In the genomic region with DNA sequence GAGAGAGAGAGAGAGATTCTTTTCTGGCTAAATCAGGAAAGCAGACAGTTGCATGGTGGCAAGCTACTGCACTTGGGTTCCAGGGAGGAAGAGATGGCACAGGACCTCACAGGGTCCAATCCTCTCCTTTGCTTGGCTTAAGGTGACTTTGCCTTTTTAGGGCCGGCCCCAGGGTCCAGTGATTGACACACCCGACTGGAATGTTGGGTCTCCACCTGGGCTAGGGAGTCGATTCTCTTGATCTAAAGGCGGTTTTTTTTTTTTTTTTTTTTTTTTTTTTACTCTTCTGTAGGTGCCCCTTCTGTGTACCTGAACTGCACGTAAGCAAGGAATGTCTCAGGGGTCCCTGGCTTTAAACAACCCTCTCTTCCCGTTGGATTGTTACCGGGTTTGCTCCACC, we compare ENCODE assay signal across 28 mouse cellular contexts.
DNase-seq lines count a peak whose midpoint lies in the region; ATAC-seq and TF ChIP-seq lines count a peak whose summit lies in the region.
"Had no signal": no experiment of that assay in that cellular context is flagged by ENCODE, and none has a peak within 500 bp of the region (broad histone marks: within the 10 kb centered on the region; RNA-seq: fewer than 3 reads in every experiment).

No protein-coding gene starts in this region.

- no peaks in the 10 kb centered on the region for H3K27me3 ChIP-seq in kidney, embryonic 16.5 days (ENCODE audit: insufficient read depth, low read length)
- H3K27me3 ChIP-seq in stomach, embryonic 15.5 days (replicated peaks): no peaks in the 10 kb centered on the region
- no peaks in the 10 kb centered on the region for H3K27me3 ChIP-seq in stomach, postnatal 0 days (ENCODE audit: control insufficient read depth, insufficient read depth, low read length)
- H3K27me3 ChIP-seq: embryonic facial prominence, embryonic 13.5 days; forebrain, embryonic 12.5 days; forebrain, embryonic 15.5 days; hindbrain, embryonic 13.5 days had no signal

- no peak overlapping the region for H3K9ac ChIP-seq in kidney, embryonic 16.5 days (replicated peaks; ENCODE audit: low read length)
- no peak overlapping the region for H3K9ac ChIP-seq in stomach, embryonic 15.5 days
- no peak overlapping the region for H3K9ac ChIP-seq in stomach, postnatal 0 days (ENCODE audit: low read length)
- H3K9ac ChIP-seq in ES-E14 (ENCODE audit: insufficient read depth, low read depth, low read length, poor library complexity, severe bottlenecking): no peak overlapping the region; the same call in 1 of the 2 replicates
- H3K9ac ChIP-seq: embryonic facial prominence, embryonic 13.5 days; forebrain, embryonic 12.5 days; forebrain, embryonic 15.5 days; heart, embryonic 12.5 days; heart, embryonic 15.5 days; hindbrain, embryonic 13.5 days had no signal

- no peak overlapping the region for H3K4me2 ChIP-seq in kidney, embryonic 16.5 days (replicated peaks; ENCODE audit: low read depth, low read length)
- no peak overlapping the region for H3K4me2 ChIP-seq in stomach, embryonic 15.5 days
- no peak overlapping the region for H3K4me2 ChIP-seq in stomach, postnatal 0 days (replicated peaks; ENCODE audit: low read depth)
- H3K4me2 ChIP-seq: embryonic facial prominence, embryonic 13.5 days; forebrain, embryonic 12.5 days; forebrain, embryonic 15.5 days; heart, embryonic 12.5 days; heart, embryonic 15.5 days; hindbrain, embryonic 13.5 days had no signal

- TF ChIP-seq CTCF in stomach, postnatal 0 days (IDR thresholded peaks at IDR 0.05; ENCODE audit: low read depth): no peak

- peak overlapping the region; percentile 66 for H3K27ac ChIP-seq in kidney, embryonic 16.5 days (ENCODE audit: low read length)
- no peak overlapping the region for H3K27ac ChIP-seq in stomach, embryonic 15.5 days
- no peak overlapping the region for H3K27ac ChIP-seq in stomach, postnatal 0 days (replicated peaks)
- no peak overlapping the region for H3K27ac ChIP-seq in ES-E14 (ENCODE audit: insufficient read depth, low read depth, low read length, poor library complexity, severe bottlenecking)
- H3K27ac ChIP-seq: embryonic facial prominence, embryonic 10.5 days; embryonic facial prominence, embryonic 13.5 days; forebrain, embryonic 12.5 days; forebrain, embryonic 15.5 days; heart, embryonic 15.5 days; hindbrain, embryonic 10.5 days; hindbrain, embryonic 13.5 days had no signal

- no peak for DNase-seq in kidney, adult 18-20 months
- no peak for DNase-seq in stomach, postnatal 0 days (ENCODE audit: low spot score)
- DNase-seq in ES-E14 (ENCODE audit: low read depth, low spot score) (no peak), liver (no peak)
- no peak for DNase-seq in right cerebral cortex, postnatal 4 days
- DNase-seq: adrenal gland, postnatal 14 days; cerebellum, adult 11 months; cerebellum, adult 8-10 months; cerebellum, postnatal 10 days; cerebellum, postnatal 36 days; embryo, embryonic 11 days; gastrocnemius, postnatal 25 days; heart, adult 18-20 months; heart, postnatal 10 days; heart, postnatal 36 days had no signal

- H3K9me3 ChIP-seq in kidney, embryonic 16.5 days (ENCODE audit: low read length): no peaks in the 10 kb centered on the region
- H3K9me3 ChIP-seq in stomach, embryonic 15.5 days: no peaks in the 10 kb centered on the region
- no peaks in the 10 kb centered on the region for H3K9me3 ChIP-seq in stomach, postnatal 0 days (ENCODE audit: control insufficient read depth, low read length)
- H3K9me3 ChIP-seq in ES-E14 (ENCODE audit: control insufficient read depth, insufficient read depth, low read depth, low read length): no peaks in the 10 kb centered on the region
- H3K9me3 ChIP-seq: embryonic facial prominence, embryonic 10.5 days; embryonic facial prominence, embryonic 13.5 days; forebrain, embryonic 12.5 days; forebrain, embryonic 15.5 days; heart, embryonic 12.5 days; heart, embryonic 15.5 days; hindbrain, embryonic 10.5 days; hindbrain, embryonic 13.5 days had no signal

- TF ChIP-seq EP300 in stomach, postnatal 0 days (optimal IDR thresholded peaks at IDR 0.05): no peak

- WGBS in kidney, embryonic 16.5 days: 33% methylated on average over 7 of the region's 7 CpGs
- WGBS in stomach, embryonic 15.5 days: 41% methylated on average over 7 of the region's 7 CpGs
- 26% methylated on average over 7 of the region's 7 CpGs for whole genome bisulfite sequencing in stomach, postnatal 0 days

- no peak for ATAC-seq in kidney, embryonic 16.5 days (ENCODE audit: low FRiP score, low TSS enrichment)
- peak; percentile 31; the same call in 1 of the 2 replicates for ATAC-seq in stomach, embryonic 15.5 days (ENCODE audit: insufficient read depth, low FRiP score, low read depth)
- ATAC-seq in stomach, postnatal 0 days (ENCODE audit: low FRiP score, low TSS enrichment): no peak
- ATAC-seq: CD4-positive, CD25-positive, alpha-beta regulatory T cell, adult 4 months; forebrain, embryonic 15.5 days; hindbrain, embryonic 16.5 days had no signal

- H3K36me3 ChIP-seq in kidney, embryonic 16.5 days (ENCODE audit: insufficient read depth, low read length): no peaks in the 10 kb centered on the region
- H3K36me3 ChIP-seq in stomach, embryonic 15.5 days: no peaks in the 10 kb centered on the region
- no peaks in the 10 kb centered on the region for H3K36me3 ChIP-seq in stomach, postnatal 0 days (ENCODE audit: control insufficient read depth, insufficient read depth, low read length)
- H3K36me3 ChIP-seq in ES-E14 (ENCODE audit: control insufficient read depth, insufficient read depth, low read length, poor library complexity, severe bottlenecking): no peaks in the 10 kb centered on the region
- H3K36me3 ChIP-seq: embryonic facial prominence, embryonic 10.5 days; embryonic facial prominence, embryonic 13.5 days; forebrain, embryonic 12.5 days; forebrain, embryonic 15.5 days; heart, embryonic 12.5 days; heart, embryonic 15.5 days; hindbrain, embryonic 10.5 days; hindbrain, embryonic 13.5 days had no signal

- peaks cover 14% of the 10 kb centered on the region for H3K4me1 ChIP-seq in kidney, embryonic 16.5 days (ENCODE audit: insufficient read depth, low read length)
- H3K4me1 ChIP-seq in stomach, embryonic 15.5 days: 0 out of 2 replicates have a peak, but pooled peaks cover 10% of the 10 kb centered on the region
- peaks cover 2% of the 10 kb centered on the region; the same call in 1 of the 2 replicates for H3K4me1 ChIP-seq in stomach, postnatal 0 days (replicated peaks; ENCODE audit: control insufficient read depth, insufficient read depth)
- peaks cover 0 to 3% of the 10 kb centered on the region in 2 experiments; a peak in 2 of 4 replicates for H3K4me1 ChIP-seq in ES-E14 (ENCODE audit: control insufficient read depth in 2 of 2, insufficient read depth in 2 of 2, low read length in 2 of 2, poor library complexity in 1 of 2)
- H3K4me1 ChIP-seq: heart, embryonic 15.5 days had no signal

- H3K4me3 ChIP-seq in kidney, embryonic 16.5 days (ENCODE audit: low read length): no peak overlapping the region
- no peak overlapping the region for H3K4me3 ChIP-seq in stomach, embryonic 15.5 days (replicated peaks)
- no peak overlapping the region for H3K4me3 ChIP-seq in stomach, postnatal 0 days (ENCODE audit: low read depth, low read length)
- H3K4me3 ChIP-seq in ES-E14 (ENCODE audit: insufficient read depth in 1 of 2, low read depth in 1 of 2, low read length in 2 of 2, poor library complexity in 1 of 2, severe bottlenecking in 1 of 2): no peak overlapping the region
- H3K4me3 ChIP-seq: embryonic facial prominence, embryonic 10.5 days; embryonic facial prominence, embryonic 13.5 days; erythroblast, embryonic 14.5 days; forebrain, embryonic 12.5 days; forebrain, embryonic 15.5 days; heart, embryonic 12.5 days; heart, embryonic 15.5 days; hindbrain, embryonic 10.5 days; hindbrain, embryonic 13.5 days had no signal

- in situ Hi-C loops in ES-E14 (cut with MboI; ENCODE audit: low sequenced_read_pairs in 2 of 2, unreplicated experiment in 2 of 2): no loop called here

TF ChIP-seq in ES-E14, 5 proteins besides CTCF, POLR2A, EP300 and RAD21:
- TF ChIP-seq ZNF384 (IDR thresholded peaks at IDR 0.05; ENCODE audit: low read depth, low read length) (peak; percentile 94), CHD2 (IDR thresholded peaks at IDR 0.05; ENCODE audit: low read depth, low read length) (no peak), MAFK (IDR thresholded peaks at IDR 0.05; ENCODE audit: insufficient read depth, low read depth, low read length) (no peak)
